Mouse (Mus musculus): ENCODE data around the gene Col4a3bp.
"Not testable (repeated sequence)": the region's sequence is repeated elsewhere in the genome, so short reads cannot be mapped to it uniquely, and the experiment has no call there.

The Col4a3bp gene

DNA sequence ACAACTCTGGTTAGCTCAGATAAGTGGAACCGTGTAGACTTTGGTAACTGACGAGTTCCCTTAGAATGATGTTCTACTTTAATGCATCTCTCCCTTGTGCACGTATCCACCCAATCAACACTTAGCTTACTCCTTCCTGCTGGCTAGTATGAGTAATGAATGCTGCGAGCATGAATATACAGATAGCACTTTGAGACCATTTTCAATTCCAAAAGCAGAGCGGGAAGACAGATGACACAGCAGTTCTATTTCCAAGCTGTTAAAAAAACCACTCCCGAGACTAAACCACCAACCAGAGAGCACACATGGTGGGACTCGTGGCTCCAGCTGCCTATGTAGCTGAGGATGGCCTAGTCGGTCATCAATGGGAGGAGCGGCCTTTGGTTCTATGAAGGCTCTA lies 110.6 kb downstream of the Col4a3bp start:
- CTCF ChIA-PET: no interaction called here

DNA sequence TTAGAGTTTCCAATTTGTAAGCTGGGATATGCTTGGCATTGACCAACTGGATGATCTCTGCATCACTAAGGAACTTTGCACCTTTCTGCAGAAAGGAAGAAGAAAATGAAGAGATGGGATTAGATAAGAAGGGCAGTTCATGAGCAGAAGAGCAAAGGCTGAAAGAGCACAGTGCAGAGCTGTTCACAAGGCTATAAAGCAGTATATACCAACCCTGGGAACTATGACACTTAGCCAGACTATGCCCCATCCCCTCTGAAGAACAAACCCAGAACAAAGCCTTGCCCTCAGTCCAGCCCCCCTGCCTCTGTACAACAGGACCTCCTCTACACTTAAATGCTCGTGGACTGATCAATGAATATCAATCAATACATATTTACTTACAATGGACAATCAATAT lies 114.3 kb downstream of the Col4a3bp start:
- CTCF ChIA-PET: no interaction called here

DNA sequence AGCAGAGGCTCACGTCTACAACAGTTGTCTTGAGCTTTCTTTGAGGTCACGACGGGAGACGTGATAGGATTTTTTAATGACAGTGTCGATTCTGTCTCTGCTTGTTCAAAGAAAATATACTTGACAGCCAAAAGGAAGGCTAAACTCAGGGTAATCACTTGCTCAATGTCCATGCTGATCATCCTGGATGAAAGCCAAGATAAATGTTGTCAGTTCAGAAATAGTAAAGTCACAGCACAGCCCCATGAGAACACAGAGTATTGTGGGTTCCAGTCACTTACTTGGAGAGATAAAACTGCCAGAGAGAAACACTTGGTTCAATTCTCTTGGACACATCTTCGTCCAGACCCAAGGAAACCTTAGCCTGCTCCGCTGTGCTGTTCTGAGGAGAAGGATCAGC lies 116.5 kb downstream of the Col4a3bp start:
- CTCF ChIA-PET: no interaction called here

DNA sequence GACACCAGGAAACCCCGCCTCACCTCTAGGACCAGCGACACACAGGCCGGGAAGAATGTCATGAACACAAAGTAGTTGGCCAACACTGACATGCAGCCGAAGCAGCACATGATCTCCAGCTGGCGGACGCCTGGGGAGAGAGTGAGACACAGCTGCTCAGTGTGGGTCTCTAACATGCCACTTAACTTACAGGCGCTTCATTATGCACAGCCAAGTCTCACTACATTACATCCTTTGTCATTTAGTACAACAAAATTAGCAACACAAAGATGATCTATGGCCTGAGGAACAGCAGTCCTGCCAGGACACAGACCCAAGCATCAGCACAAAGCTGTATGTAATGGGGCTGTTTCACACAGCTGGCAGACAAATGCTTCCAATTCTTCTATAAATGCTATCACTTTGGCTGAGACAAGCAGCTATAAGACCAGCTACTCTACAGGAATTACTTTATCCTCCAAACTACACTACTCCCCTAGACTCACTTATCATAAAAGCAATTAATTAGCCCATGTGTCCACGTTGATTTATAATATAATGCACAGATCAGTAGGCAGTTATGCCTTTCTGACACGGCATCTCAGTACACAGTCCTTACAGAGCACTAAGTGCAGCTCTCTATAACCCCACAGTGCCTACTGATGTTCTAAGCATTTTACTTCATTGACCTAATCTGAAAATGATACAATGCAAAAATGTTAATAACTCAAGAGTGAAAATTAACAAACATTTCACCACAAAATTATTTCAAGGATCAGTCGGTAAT lies 117.9 kb downstream of the Col4a3bp start:
- CTCF ChIA-PET: interaction anchor here (0.6 kb wide), 1 partner anchor 18 kb away, joined by 3 read pairs; no protein-coding TSS in a partner anchor

DNA sequence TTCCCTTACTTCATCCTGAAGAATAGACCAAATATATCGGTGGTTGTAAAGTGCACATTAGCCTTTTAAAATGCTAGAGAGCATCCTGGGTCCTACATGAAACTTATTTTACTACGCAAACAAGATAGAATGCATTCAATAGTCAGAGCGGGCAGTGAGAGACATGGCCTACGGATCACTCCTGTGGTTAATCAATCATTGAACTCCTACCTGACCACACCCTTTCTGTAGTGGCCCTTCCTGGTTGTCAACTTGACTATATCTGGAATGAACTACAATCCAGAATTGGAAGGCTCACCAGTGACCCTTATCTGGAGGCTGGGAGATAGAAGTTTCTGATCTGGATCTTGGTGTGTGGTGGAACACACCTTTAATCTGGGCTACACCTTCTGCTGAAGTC lies 120.7 kb downstream of the Col4a3bp start:
- CTCF ChIA-PET: not testable (repeated sequence)

DNA sequence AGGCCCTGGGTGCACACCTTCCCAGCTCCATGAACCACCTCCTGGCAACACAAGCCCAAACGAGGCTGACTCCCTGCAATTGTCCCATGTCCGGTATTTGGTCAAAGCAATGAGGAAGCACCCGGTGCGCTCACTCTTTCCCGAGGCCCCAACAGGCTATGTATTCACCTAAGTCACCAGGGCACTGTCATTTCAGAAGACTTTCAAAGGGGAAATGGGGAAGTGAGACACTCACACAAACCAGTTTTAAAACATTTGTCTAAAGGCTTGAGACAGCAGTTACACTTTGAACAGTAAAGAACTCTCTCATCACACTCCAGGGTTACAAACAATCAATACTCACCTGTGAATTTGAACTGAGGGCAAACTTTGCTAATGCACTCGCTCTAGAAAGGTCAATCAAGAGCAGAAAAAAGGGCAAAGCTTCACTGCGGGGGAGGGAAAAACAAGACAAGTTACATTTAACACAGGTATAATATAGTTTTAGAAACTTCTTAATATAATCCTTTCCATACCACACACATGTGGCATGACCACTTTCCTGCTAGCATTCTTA lies 122.1 kb downstream of the Col4a3bp start:
- CTCF ChIA-PET: no interaction called here

DNA sequence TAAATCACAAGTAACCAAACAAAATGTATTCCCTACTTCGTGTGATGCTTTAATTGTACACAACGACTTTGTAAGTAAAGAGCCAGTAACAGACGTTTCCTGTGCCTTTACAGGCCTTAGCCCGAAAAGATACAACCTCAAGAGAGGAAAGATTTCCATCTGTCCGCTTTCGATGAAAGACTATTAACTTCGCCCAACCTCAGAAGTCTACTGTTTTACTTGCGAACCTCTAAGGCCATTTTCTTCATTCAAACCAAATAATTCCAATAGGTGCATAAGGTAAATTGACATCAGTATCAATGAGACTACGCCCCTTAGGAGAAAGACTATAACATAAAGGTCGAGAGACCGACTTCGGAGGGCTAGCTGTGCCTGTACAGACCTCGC lies 127.6 kb downstream of the Col4a3bp start:
- CTCF ChIA-PET: no interaction called here

DNA sequence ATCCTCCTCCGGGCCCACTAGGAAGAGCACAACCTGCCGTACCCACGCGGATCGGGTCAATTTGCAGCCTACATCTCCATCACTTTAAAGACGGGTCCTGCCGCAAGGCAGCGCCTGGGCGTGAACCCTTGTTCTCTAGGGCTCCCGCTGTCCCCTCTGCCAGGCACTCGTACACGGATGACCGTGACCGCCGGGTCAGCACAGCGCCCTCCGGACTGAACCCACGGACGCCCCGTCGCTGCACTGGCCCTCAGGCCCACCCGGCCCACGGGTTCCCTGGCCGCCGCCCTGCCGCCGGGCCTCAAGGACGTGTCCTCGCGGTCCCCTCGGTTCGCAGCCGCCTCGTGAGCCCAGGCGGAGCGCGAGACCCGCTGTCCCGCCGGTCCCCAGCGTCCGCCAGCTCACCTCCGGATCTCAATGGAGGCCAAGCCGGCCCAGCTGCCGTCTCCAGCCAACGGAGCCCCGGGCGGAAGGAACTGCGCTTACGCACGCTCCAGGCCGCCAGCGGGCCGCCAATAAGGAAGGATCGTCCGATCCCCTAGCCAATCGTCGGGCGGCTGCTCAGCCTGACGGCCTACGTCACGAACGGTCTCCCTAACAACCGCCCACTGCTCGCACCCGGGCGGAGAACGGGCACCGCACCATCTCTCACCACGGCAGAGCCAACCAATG lies 128.1 kb downstream of the Col4a3bp start, which contains the start of gene Hmgcr:
TSS of gene Hmgcr (minus strand) at position 531 of the 672 bp plus-strand sequence.
- CTCF ChIA-PET: no interaction called here

DNA sequence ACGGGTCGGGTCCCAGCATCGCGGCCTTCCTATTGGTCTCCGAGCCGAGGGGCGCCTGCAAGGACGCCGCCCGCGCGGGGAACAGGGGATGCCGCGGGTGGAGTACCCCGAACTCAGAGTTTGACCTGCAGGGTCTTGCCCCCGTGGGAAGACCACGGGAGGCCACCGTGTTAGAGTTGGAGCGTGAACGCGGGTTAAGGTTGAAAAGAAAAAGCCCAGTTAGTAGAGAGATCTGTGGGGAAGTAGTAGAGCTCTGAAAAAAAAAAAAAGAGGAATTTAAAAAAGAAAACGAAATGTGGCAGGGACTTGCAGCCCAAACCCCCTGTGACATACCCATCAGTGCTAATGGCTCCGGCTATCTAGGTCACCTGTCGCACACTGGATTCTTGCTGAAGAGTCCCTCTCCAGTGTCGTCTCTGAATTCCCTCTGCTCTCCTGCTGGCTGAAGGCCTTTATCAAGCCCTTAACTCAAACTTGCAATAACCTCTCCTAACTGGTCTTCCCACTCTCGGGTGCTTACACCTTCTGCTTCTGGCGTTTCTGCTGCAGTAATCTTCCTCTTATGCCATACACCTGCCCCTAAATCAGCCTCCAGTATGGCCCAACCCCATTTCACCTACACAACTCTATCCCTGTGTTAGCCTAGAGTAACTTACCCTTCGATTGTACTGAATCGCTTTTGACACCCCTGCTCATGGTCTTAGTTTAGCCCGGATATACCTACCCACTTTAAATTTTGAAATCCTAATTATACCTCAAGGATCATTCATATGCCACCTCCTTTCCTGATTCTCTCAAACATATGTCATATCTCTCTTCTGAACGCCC lies 128.9 kb downstream of the Col4a3bp start:
- CTCF ChIA-PET: no interaction called here

DNA sequence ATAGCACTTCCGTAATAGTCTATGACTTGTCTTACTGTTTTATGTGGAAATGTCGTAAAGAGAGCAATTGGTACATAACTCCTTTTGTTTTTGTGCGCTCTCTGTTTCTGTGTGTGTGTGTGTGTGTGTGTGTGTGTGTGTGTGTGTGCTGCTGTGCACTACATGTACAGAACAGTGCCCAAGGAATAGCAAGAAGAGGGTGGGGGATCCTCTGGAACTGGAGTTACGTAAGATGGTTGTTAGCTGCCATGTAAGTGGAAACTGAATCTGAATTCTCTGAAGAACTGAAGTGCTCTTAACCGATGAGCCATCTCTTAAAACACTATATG lies 129.5 kb downstream of the Col4a3bp start:
- CTCF ChIA-PET: no interaction called here

DNA sequence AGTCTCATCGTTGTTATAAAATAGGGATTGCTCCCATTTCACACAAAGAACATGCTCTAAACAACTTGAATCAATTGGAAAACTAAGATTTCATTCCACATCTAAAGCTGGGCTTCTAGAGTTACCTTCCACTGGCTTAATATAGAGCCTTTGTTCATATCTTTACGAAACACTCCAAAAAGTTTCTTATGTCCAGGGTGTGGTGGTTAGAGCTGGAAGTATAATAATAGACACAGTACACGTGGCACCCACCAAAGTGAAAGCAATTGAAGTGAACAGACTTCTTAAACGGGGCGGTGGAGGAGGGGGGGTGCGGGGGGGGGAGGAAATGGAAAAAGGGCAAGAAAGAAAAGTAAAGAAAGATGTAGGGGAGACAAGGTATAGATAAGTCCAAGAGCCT lies 129.9 kb downstream of the Col4a3bp start:
- CTCF ChIA-PET: no interaction called here

DNA sequence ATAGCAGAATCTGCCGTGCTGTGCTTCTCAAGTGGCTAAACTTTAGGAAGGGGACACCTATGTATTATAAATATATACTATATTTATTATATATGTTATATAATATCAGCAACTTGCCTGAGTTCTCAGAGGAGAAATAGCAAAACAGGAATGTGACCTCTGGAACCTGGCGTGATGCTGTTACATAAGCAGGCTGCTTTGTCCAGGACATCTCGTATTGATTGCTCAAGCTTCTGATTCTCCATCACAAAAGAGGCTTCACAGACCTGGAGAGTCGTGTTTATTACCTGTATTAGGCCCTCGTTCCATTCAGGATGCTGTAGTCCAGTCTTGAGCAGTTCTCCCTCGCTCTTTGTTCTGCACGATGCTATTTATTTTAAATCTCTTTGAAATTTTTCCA lies 131.4 kb downstream of the Col4a3bp start:
- CTCF ChIA-PET: no interaction called here

DNA sequence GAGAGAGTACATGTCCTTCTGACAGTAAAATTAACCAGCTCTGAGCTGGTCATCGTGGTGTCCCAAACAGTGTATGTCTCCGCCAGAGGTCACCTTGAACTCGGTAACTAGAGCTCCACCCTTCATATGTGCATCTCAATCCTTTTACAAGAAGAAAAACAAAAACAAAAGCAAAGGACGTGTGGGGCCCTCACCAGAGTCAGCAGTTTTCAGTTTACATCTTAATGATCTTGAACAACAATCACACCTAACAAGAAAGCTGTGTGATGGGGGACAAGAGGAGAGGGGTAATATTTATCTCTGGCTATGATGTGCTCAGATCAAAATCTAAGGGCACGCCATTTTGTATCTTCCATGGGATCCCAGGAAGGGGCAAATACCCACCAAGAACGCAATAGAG lies 133.3 kb downstream of the Col4a3bp start:
- CTCF ChIA-PET: no interaction called here

DNA sequence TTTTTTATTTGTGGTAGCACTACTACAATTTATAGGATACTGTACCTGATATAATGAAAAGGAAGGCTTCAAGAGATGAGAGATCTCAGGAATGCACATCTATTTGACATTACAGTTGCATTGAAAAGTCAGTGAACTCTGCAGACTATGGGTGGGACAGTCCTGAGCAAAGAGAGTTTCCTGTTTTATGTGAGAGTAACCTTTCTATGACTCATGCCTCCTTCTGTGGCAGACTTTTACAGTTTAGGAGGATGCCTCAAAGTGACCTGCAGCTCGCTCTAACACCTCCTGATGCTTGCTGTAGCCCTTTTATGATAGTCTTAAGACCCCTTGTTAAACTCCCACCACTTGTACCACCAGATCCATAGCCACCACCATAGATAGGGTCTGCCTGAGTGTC lies 134.7 kb downstream of the Col4a3bp start:
- CTCF ChIA-PET: no interaction called here

DNA sequence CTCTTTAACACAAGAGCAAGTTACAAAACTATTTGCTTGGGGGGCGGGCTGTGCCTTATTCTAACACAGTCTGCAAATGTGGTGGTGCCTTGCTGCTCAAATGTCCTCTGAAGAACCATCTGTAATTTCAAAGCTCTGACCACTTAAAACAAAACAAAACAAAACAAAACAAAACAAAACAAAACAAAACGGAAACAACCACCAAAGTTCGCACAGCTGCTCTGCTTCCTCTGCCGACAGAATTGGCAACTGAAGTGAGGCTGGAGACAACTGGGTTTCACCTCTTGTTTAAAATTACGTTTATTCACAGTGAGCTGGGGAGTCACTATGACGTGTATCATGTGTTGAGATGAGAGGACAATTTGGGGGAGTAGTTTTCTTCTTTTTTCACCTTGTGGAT lies 136.2 kb downstream of the Col4a3bp start:
- CTCF ChIA-PET: interaction anchor here (0.5 kb wide), 1 partner anchor 18 kb away, joined by 3 read pairs; no protein-coding TSS in a partner anchor

DNA sequence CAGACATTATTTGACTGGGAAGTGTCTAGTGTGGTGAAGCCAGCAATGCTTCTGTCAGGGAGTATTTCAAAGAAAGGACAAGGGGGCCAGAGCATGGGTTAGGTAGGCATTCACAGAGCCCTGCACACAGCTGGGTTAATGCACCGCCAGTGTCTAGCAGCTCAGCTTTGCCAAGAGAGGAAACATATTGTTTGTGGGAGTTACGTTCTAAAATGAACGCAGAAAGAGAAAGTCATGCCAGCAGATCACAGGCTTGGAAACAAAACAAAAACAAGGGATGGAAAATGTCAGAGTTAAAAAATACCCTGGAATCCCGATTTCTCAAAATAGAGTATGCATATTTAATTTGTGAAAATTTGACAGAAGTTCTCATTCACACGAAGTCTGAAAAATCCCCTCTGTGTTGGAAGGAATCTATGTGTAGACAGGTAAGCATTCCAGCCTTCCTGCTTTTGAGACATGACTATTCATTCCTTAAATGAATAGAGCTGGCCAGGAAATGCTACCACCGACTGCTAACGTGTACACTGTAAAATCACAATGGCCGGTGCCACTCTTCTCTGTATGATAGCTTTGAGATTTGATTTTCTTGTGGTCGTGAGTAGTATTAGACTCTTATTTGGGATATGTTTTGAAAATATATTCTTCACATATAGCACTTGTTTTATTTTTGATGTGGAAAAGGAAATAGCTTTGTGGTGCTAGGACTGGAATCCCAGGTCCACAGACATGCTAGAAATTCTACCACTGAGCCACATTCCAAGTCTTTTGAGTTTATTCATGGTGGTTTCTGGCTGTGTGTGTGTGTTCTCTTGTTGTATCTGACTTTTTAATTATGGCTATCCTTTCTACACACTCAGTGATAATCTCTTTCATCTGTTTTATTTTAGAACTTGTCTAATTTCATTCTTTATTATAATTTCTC lies 138.0 kb downstream of the Col4a3bp start:
- CTCF ChIA-PET: no interaction called here

DNA sequence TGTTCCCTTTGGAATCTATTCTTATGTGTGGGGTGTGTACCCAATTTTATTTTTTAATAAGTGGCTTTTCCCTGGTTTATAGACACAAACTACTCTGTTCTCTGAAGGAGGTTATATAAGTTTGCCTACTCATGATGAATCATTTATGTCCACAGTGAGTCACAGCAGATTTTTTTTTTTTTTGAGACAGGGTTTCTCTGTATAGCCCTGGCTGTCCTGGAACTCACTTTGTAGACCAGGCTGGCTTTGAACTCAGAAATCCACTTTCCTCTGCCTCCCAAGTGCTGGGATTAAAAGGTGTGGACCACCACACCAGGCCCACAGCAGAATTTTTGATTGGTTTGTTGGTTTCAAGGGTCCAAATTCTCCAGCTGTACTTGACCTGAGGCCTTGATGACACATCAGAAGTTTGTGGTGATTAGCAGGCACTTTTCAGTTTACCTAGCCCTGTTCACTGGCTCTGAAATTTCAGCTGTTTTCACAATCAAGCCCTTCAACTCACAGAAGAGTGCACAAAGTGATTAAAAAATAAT lies 138.7 kb downstream of the Col4a3bp start:
- CTCF ChIA-PET: no interaction called here

DNA sequence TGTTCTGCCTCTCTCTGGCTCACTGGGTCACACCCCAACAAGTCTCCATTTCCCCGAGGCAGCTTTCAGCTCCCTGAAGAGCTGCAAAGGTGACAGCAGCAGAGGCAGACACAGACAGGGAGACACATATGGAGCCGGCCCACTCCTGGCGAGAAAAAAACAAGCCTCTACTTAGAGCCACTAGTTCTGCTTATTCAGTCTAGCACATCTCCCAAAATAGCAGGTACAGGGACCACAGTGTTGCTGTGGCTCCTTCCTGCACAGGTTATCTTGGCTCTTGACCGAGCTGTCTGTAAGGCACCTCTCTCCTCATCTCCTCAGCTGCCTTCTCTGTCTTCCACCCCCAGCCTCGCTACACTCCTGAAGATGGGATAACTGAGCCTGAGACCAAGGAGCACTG lies 142.4 kb downstream of the Col4a3bp start:
- CTCF ChIA-PET: no interaction called here

DNA sequence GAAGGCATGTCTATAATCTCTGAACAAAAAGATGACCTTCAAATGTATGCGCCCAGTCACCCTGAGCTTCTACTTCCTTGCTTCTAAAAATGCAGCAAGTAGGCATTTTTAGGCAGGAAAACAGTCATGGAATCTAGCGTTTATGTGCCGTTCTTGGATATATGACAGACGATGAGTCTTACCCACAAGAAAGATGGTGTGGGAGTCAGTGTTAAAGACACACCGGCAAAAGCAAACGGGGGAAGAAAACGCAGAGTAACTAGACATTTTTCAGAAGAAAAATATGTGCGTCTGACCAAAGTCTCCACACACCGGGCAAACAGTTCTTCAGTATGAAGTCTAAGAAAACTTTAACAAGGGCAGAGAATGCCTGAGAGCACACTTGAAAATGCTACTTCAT lies 144.8 kb downstream of the Col4a3bp start:
- CTCF ChIA-PET: no interaction called here

Measured in spleen, embryonic (tissue).